Mouse (Mus musculus): ENCODE data around the gene Gpha2.

The Gpha2 gene

DNA sequence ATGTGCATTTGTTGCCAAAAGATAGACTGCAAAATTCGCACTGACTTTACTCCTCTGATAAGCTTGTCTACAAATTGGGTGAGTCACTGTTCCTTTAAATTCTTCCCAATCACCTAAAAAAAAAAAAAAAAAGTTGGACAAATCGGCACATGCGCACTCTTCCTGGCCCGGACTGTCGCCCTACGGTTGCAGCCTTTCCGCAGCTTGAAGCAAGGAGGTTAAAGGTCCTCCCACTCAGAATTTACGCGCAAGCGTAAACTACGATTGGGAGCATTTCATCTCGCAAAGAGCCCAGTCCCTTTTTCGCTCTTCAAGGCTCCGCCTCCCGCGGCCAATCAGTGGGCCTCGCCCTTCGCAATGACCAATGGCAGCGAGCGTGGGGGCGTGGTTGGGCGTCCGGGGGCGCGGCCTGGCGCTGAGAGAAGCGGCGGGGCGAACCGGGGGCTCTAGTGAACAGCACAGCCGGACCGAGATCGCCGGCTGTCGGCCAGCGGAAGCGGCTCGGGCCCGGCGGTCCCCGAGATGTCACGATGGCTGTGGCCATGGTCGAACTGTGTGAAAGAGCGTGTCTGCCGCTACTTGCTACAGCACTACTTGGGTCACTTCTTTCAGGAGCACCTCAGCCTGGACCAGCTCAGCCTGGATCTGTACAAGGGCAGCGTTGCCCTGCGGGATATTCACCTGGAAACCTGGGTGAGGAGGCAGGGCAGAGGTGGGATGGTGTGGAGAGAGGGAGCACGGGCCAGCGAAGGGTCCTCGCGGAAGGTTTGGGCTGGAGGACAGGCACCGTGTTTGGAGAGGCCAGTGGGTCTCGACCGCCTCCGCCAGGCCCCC lies 15.3 kb downstream of the Gpha2 start, which contains the start of gene Atg2a:
Gene Atg2a (plus strand): TSS at position 395 of the 834 bp plus-strand sequence.
- in situ Hi-C loops (cut with MboI, MseI) = no loop called here

DNA sequence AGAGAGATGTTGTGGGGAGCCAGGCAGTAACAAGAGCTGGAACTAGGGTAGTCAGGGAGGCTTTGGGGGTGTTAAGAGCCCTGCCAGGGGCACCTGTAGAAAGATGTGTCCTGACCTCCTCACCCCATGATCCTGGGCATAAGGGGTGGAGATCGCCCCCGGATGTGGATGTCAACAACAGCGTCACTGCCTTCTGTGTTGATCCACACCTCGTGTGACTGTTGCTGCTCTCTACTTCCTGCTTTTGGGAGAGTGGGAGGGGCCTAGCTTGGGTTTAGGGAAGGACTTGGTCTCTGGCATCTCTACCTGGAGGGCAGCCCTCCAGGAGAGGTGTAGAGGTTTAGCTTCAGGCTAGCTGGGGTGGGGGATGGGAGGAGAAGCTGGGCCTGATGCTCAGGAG lies 16.1 kb downstream of the Gpha2 start:
- in situ Hi-C loops (cut with MboI, MseI) = no loop called here

DNA sequence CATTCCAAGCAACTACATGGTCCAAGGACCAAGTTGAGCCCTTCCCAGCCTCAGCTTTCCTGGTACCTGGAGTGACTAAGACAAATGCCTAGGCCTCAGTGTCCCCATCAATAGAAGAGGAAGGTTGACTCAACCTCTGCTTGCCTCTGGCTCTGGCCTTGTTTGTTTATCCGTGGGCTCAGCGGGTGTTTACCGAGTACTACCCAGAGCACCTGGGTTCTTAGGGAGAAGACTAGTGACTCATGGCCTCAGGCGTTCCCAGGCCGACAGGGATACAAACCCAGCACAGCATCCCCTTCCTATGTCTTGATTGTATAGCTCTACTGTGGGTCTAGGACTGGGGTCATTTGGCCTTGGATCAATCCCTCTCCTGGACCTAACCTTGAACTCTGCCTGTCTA lies 17.0 kb downstream of the Gpha2 start:
- in situ Hi-C loops (cut with MboI, MseI) = no loop called here

DNA sequence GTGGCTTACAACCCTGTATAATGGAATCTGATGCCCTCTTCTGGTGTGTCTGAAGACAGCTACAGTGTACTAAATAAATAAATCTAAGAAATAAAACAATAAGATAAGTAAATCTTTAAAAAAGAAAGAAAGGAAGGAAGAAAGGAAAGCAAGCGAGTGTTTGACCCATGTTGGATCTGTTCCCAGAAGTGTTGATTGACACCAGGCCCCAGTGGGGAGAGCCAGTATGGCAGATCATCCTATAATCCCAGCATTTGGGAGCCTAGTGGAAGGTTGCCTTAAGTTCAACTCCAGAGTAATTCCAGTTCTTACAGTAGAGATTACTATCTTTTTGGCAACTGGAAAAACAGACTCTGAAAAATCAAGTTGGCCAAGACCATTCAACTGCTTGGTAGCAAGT lies 19.6 kb downstream of the Gpha2 start:
- in situ Hi-C loops (cut with MboI, MseI) = no loop called here

DNA sequence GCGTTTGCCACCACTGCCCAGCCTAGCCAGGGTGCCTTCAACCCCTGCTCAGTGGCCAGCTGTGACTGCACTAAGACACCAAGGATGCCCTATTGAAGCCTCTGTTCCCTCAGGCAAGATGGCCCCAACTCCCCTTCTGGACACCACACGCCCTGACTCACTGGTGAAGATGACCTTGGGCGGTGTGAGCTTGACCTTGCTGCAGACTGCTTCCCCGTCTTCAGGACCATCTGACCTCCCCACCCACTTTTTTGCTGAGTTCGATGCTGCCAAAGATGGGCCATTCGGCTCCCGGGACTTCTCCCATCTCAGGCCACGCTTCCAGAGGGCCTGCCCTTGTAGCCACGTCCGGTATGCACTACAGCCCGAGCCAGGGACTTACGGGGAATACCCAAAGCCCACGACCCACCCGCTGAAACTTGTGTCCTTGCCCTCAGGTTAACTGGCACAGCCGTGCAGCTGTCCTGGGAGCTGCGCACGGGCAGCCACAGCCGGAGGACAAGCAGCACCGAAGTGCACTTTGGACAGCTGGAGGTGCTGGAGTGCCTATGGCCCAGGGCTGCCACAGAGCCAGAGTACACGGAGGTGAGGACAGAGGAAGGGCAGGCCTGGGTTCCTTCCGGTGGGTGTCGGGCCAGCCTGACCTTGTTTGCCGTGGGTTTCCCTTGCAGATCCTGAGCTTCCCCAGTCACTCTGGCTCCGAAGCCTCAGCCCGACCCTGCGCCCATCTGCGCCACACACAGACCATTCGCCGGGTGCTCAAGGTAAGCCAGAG lies 21.5 kb downstream of the Gpha2 start:
- in situ Hi-C loops (cut with MboI, MseI) = no loop called here

DNA sequence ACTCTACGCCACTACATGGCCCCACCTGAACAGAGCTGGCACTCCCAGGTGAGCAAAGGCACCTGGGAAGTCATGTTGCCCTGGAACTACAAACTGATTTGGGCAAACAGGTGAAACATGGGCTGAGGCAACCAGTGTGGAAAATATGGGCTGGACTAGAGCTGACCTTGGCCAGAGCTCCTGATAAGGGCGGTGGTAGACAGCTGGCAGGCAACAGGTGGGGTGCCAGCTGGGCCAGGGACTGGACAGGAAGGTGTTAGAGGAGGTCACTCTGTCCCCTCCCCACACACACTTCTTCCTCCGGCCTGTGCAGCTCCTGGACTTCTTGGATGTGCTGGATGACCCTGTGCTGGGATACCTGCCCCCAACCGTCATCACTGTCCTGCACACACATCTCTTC lies 26.8 kb downstream of the Gpha2 start:
- in situ Hi-C loops (cut with MboI, MseI) = no loop called here

DNA sequence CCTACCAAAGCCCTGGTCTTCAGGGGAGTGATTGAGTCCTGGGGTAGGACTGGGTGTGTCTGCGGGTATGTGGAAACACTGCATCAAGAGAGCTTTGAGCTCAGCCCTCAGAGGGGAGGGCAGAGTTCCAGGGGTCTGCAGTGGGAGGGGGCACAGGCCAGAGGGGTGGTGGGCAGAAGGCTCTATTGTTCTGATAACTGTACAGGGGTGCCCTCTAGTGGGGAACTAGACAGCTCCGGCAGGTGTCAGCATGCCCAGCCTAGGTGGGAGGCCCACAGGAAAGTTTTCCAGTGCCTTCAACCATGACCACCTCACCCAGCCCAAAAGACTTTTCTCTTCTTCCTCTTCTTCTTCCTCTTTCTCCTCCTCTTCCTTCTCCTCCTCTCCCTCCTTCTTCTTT lies 34.2 kb downstream of the Gpha2 start:
- in situ Hi-C loops (cut with MboI, MseI) = loop anchor here (5.0 kb wide), 2 partner anchors 47 to 77 kb away; partner anchors contain the start of gene Cdc42bpg (in 1 of the 2)

DNA sequence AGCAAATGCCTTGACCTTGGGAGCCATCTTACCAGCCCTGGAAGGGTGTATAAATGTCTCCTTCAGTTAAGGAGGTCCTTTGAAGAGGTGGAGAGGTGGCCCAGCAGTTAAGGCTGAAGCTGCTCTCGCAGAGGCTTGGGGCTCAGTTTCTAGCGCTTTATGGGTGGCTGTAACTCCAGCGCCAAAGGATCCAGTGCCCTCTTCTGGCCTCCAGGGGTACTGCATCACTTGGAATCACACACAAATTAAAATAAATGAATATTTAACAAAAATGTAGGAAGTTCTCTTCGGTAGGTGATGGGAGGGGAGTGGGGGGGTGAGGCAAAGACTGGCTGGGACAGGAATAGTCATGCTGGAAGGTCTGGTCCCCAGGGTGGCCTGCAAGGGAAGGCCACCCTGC lies 34.8 kb downstream of the Gpha2 start:
- in situ Hi-C loops (cut with MboI, MseI) = loop anchor here (5.0 kb wide), 2 partner anchors 46 to 76 kb away; partner anchors contain the start of gene Cdc42bpg (in 1 of the 2)

DNA sequence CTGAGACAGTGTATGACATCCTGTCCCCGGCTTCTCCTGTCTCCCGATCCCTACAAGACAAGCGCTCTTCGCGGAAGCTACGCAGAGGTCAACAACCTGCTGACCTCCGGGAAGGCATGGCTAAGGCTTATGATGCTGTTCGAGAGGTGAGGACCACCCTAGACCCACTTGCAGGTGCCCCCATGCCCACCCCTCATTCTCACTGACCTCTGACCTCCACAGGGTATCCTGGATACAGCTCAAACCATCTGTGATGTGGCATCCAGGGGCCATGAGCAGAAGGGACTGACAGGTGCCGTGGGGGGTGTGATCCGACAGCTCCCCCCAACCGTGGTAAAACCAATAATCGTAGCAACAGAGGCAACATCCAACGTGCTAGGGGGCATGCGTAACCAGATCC lies 35.2 kb downstream of the Gpha2 start:
- in situ Hi-C loops (cut with MboI, MseI) = loop anchor here (5.0 kb wide), 2 partner anchors 46 to 76 kb away; partner anchors contain the start of gene Cdc42bpg (in 1 of the 2)

DNA sequence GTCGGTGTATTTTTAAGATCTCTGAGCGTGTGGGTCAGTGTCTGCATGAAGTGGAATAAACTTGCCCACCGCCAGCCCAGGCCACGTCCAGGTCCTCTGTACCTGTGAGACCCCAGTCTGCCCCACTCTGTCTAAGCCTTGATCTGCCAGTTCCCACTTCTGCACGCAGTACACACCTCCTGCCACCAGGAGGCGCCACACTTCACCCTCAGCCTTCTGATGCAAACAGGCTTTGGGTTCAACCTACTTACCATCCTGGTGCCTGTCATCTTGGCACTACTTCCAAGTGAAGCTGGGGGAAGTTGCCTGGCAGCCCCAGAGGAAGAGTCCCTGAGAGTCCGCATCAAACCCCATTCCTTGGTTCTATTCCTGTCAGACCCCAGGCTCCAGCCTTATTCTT lies 36.0 kb downstream of the Gpha2 start:
- in situ Hi-C loops (cut with MboI, MseI) = loop anchor here (5.0 kb wide), 2 partner anchors 45 to 75 kb away; partner anchors contain the start of gene Cdc42bpg (in 1 of the 2)

DNA sequence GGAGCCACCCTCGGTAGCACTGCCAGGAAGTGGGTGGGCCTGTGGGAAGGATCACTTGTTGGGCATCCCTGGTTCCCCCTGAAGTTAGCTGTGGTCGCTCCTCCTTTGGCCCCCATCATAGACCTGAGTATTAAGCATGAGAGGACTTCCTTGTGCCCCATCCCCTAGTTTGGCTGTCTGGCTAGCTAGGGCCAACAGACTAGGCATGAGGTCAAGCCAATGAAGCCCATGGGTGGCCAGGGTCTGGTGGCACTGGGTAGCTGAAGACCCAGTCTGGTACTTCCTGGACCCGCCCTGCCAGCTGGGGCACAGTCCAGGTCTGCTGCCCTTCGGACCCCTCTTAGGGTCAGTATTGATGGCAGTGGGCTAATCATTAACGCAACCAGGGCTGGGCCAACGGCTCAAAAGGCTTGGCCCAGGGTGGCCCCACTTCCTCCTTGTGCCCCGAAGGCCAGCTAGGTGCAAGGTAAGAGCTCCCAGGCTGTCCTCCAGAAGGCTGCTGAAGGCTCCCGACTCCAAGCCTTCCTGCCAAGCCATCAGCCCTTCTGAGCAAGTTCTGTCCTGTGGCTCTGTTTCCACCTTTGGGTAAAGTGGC lies 36.8 kb downstream of the Gpha2 start:
- in situ Hi-C loops (cut with MboI, MseI) = loop anchor here (5.0 kb wide), 2 partner anchors 44 to 74 kb away; partner anchors contain the start of gene Cdc42bpg (in 1 of the 2)

DNA sequence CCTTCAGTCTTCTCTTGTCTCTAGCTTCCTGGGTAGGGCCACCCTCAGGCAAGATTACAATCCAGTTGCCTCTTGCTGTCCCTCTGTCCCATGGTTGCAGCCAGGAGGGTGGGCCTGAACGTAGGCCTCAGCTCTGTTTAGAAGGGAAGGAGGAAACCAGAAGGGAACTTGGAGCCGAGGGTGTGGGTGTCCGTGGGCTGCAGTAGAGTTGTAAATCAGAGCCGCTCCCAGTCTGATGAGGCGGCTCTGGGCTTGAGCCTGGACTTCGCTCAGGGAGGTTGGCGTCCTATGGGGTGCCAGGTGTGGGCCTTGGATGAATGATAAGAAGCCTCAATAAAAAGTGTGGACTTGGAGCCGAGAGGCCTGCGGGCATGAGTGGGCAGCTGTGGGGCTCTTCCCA lies 38.0 kb downstream of the Gpha2 start:
- in situ Hi-C loops (cut with MboI, MseI) = loop anchor here (5.0 kb wide), 2 partner anchors 43 to 73 kb away; partner anchors contain the start of gene Cdc42bpg (in 1 of the 2)

DNA sequence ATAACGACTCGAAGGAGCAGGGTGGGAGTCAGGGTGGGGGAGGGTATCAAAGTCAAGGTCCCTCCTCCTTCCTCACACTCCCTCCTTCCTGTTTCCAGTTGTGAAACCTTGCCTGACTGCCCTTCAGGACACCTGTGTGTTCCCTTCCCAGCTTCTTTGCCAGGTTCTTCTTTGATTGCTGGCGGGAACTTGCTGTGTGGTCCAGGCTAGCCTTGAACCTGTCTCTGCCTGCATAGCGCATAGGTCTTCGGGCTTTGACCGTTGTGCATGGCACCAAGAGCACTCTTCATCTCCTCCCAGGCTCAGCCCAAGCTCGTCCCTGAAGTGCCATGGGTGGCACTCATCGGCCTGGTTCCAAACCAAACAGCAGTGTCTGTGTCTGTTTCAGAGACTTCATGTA lies 38.8 kb downstream of the Gpha2 start:
- in situ Hi-C loops (cut with MboI, MseI) = loop anchor here (5.0 kb wide), 2 partner anchors 42 to 72 kb away; partner anchors contain the start of gene Cdc42bpg (in 1 of the 2)

DNA sequence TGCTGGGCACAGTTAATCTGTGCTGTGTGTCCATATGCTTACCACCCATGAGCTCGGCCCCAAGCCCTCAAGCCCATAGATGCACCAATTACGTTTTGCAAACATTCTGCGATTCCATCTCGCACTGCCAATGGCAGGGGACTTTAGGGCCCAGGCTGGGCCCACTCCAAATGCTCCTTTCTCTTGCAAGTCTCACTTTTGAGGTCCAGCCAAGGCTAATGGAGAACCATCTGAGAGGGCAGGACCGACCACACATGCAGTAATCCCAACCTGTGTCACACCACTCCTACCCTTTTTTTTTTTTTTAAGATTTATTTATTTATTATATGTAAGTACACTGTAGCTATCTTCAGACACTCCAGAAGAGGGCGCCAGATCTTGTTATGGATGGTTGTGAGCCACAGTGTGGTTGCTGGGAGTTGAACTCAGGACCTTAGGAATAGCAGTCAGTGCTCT lies 39.6 kb downstream of the Gpha2 start:
- in situ Hi-C loops (cut with MboI, MseI) = no loop called here

DNA sequence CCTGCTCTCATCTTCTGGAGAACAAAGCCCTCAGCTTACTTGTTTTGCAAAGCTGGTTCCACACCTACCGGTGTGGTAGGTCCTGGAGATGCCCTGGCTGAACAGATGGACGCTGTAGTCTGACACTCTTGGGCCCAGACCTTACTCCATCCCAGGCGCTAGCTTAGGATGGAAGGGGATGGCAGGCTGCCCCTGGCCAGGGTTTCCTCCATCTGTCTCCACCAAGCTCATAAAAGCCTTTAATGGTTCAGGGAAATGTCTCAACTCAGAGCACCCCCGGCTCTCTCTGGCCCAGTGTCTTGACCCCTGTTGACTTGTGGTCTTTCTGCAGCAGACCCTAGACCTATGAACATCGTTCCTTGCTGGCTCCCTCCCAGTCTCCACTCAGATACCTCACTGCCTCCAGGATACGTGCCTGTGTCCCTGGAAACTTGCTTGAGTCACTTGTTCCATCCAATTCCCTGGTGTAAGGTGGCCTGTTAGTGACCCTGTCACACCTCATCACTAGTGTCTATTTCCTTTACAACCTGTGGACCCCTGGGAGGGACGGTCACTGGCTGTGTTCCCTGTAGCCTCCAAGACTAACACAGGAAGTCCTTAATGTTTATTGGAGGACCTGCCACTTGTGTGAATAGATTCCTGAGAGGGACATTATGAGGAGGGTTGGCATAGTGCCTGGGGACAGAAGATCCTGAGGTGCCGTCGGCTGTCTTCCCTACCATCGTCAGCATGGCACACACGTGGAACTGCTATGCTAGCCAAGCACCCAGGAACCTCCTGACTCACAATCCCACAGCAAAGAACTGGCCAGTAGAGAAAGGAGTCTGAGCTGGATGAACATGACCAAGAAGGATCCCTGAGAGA lies 41.4 kb downstream of the Gpha2 start:
- in situ Hi-C loops (cut with MboI, MseI) = no loop called here

DNA sequence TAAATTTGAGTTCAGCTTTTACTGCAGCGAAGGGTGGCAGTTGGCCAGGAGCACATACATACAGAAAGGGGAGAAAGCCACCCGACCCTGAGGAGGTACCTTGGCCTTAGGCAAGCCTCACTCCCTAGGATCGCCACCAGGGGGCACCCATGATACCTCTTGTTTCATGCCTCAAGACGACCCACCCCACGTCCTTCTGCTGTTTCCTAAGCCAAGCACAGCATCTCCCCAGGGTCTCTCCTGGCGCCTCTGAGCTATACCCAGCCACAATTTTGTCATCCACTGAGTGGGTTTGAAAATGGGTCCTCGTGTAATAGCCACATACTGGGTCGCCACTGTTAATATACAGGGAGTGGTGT lies 42.0 kb downstream of the Gpha2 start:
- in situ Hi-C loops (cut with MboI, MseI) = no loop called here

DNA sequence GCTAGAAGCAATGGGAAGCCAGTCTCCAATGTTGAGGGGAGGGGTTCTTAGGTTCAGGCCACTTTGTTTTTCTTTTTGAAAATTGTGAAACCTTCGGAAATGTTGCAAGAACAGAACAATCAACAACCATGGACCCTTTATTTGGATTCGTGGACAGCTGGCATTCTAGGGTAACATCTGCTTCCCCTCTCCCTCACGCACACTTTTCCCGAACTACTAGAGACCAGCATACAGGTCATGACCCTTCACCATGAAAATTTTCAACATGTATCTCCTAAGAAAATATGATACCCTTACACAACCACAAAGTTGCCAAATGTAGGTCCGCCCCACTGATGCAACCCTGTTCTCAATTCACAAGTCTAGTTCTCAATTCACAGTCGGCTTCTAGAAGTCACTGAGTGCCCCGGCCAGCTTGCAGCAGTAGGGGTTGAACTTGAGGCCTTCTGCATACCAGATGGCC lies 42.5 kb downstream of the Gpha2 start:
- in situ Hi-C loops (cut with MboI, MseI) = no loop called here

DNA sequence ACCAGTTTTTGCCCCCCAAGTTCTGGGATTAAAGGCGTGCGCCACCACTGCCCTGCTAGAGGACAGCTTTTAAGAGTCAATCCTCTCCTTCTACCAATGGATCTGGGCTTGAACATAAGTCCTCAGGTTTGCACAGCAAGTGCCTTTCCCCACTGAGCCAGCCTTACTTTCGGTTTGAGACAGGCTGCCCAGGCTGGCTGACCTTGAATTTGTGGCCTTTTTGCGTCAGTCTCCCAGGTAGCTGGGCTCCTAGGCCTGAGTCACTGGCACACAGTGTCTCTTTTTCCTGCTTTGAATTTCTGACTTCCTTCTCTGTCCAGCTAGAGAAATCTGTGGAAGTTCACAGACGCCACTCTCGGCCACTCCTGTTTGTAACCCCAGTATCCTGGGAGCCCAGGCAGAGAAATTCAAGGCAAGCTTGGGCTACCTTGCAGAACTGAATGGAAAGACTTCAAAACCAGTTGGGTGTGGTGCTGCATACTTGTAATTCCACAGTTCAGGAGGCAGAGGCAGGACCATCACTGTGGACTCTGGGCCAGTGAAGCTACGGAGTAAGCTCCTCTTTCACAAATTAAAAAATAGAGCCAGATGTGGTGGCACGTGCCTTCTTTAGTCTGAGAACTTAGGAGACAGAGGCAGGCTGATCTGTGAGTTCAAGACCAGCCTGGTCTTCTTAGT lies 43.8 kb downstream of the Gpha2 start:
- in situ Hi-C loops (cut with MboI, MseI) = loop anchor here in 1 of 2 experiments (5.0 kb wide), 1 partner anchor 37 kb away; the partner anchor contains the start of gene Cdc42bpg

DNA sequence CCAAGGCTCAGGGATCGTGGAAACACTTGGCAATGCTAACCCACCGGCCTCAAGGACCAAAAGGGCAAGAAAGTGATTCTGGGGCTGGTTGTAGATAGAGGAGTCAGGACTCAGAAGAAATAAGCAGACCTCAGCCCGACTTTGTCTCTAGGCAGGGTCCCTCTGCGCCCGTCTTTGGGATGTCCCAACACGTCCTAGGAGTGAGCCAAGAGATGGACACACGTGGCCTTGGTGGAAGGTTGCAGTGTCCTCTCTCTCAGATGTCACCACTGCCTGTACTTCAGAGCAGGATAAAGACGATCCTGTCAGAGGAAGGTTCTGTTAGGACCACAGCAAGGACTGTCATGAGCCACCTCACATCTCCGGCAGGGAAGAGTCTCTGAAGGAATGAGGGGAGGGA lies 44.5 kb downstream of the Gpha2 start:
- in situ Hi-C loops (cut with MboI, MseI) = loop anchor here in 1 of 2 experiments (5.0 kb wide), 1 partner anchor 37 kb away; the partner anchor contains the start of gene Cdc42bpg

DNA sequence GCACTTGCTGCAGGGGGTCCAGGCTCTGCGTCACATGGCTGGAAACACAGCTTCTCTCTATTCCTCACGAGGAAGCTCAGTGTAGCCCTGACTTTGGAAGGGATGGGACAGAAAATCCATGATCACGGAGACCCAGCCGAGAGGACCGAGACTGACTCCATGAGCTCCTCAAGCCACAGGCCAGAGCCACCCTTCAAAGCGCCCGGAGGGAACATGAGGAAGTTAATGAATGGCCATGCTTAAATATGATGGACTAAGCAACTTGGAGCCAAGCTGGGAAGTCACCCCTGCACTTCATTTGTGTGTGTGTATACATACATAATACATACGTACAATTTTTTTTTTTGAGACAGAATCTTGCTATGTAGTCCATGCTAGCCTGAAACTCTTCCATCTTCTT lies 45.0 kb downstream of the Gpha2 start:
- in situ Hi-C loops (cut with MboI, MseI) = loop anchor here in 1 of 2 experiments (5.0 kb wide), 1 partner anchor 36 kb away; the partner anchor contains the start of gene Cdc42bpg
